Mouse (Mus musculus): ENCODE results near the gene Gm4297. TPM values are rescaled to one million over a fixed set of nuclear protein-coding genes. Genes with fewer than 3 reads are reported as not detected.
"Not testable (repeated sequence)": the region's sequence is repeated elsewhere in the genome, so short reads cannot be mapped to it uniquely, and the experiment has no call there.

Gm4297 gene
- total RNA-seq (2012; rRNA removed) (not detected in 2 replicates), total RNA-seq (2014; rRNA removed) (not detected in 2 replicates), polyA plus RNA-seq (2012; ENCODE audit: insufficient read length, low read depth) (not detected in 2 replicates)

- dilution Hi-C loops (cut with MboI; ENCODE audit: extremely low pct_ligation_motif_present, extremely low pct_unique_long_range_greater_than_20kb, low sequenced_read_pairs); in situ Hi-C loops (cut with MboI; ENCODE audit: low pct_ligation_motif_present, low pct_unique_long_range_greater_than_20kb, low sequenced_read_pairs); H3K4me3 ChIP-seq (replicated peaks in 1 of 3; ENCODE audit: low read depth in 2 of 3, low read length in 2 of 3, poor library complexity in 1 of 3); H3K9me3 ChIP-seq (replicated peaks; ENCODE audit: low read length); H3K4me2 ChIP-seq (ENCODE audit: insufficient read depth, low read depth, poor library complexity, severe bottlenecking); DNase-seq (ENCODE audit: extremely low read depth); H3K79me2 ChIP-seq (replicated peaks; ENCODE audit: control insufficient read depth, extremely low read depth, insufficient read depth, poor library complexity, severe bottlenecking); H3K9ac ChIP-seq (ENCODE audit: insufficient read depth, low read depth); H3K27ac ChIP-seq (ENCODE audit: insufficient read depth, low read depth); H3K4me1 ChIP-seq (ENCODE audit: control insufficient read depth in 1 of 2, insufficient read depth in 2 of 2); H3K27me3 ChIP-seq (replicated peaks); H3K36me3 ChIP-seq (replicated peaks in 1 of 2; ENCODE audit: control insufficient read depth in 1 of 2, insufficient read depth in 1 of 2, low read length in 1 of 2): not testable (repeated sequence)
Measured at GRCm38 (mm10) chrX:24574795-24575194, at the start of gene Gm4297. Gene Gm4297 (minus strand): TSS chrX:24574895.

Other genes with a start within 250 kb of the Gm4297 start
- gene Gm5934, start 74.1 kb downstream of the Gm4297 start, total RNA-seq (2012; rRNA removed), result not detected in 2 replicates
- not detected in 2 replicates for gene Gm5934, start 74.1 kb downstream of the Gm4297 start, total RNA-seq (2014; rRNA removed)
- gene Gm5934, start 74.1 kb downstream of the Gm4297 start, polyA plus RNA-seq (2012; ENCODE audit: insufficient read length, low read depth), result not detected in 2 replicates
- not detected in 2 replicates for gene Gm5935, start 200.3 kb upstream of the Gm4297 start, total RNA-seq (2012; rRNA removed)
- not detected in 2 replicates for gene Gm5935, start 200.3 kb upstream of the Gm4297 start, total RNA-seq (2014; rRNA removed)
- not detected in 2 replicates for gene Gm5935, start 200.3 kb upstream of the Gm4297 start, polyA plus RNA-seq (2012; ENCODE audit: insufficient read length, low read depth)